Mouse (Mus musculus) stomach, postnatal 0 days (tissue): Measurements from ENCODE around the gene Far2.

Experiments used
- CTCF ChIP-seq: IDR thresholded peaks from 2 replicates; pipeline ENCODE4 v1.5.1; 2016; ENCODE audit warnings: antibody characterized with exemption, low read depth, mild to moderate bottlenecking, moderate library complexity
- EP300 ChIP-seq: optimal IDR thresholded peaks from 2 replicates; pipeline ENCODE3; 2016; ENCODE audit warnings: antibody characterized with exemption

GRCm38 (mm10) chr6:148046881-148047649, at the start of gene Far2:
- TF ChIP-seq EP300 (no peak), CTCF (no peak)
